Mouse (Mus musculus) kidney, postnatal 0 days (tissue): ENCODE measurements around the gene Rab10. TPM values are rescaled to one million over a fixed set of nuclear protein-coding genes. Genes with fewer than 3 reads are reported as not detected.

Source experiments
- ATAC-seq: fragments of 200-750 bp; cut with Nextera tagmentation; replicated peaks from 2 replicates; pipeline ENCODE4 v1.8.0; 2017; ENCODE audit warnings: low read depth, moderate number of reproducible peaks, moderate TSS enrichment, moderate library complexity; ENCODE audit not compliant: low FRiP score
- DNase-seq: peaks from one replicate; pipeline ENCODE4 v3.0.0-alpha.2; 2016; ENCODE audit warnings: low spot score
- H3K27ac ChIP-seq: fragments of 300-500 bp; sonication (generic); 2 replicates; pipeline ENCODE4 v1.5.1; 2014; ENCODE audit warnings: mild to moderate bottlenecking
- H3K27me3 ChIP-seq: fragments of 300-500 bp; sonication (generic); 2 replicates; pipeline ENCODE4 v1.6.1; 2014; ENCODE audit warnings: low read length, mixed read lengths; ENCODE audit not compliant: insufficient read depth
- H3K36me3 ChIP-seq: fragments of 300-500 bp; sonication (generic); 2 replicates; pipeline ENCODE4 v1.6.1; 2014; ENCODE audit warnings: low read length, mixed read lengths; ENCODE audit not compliant: insufficient read depth
- H3K4me1 ChIP-seq: fragments of 300-500 bp; sonication (generic); replicated peaks from 2 replicates; pipeline ENCODE4 v1.6.1; 2014; ENCODE audit warnings: antibody characterized with exemption, low read length, mixed read lengths; ENCODE audit not compliant: insufficient read depth
- H3K4me2 ChIP-seq: fragments of 300-500 bp; sonication (generic); 2 replicates; pipeline ENCODE4 v1.6.1; 2014; ENCODE audit warnings: mild to moderate bottlenecking, low read length, moderate library complexity, mixed read lengths
- H3K4me3 ChIP-seq: fragments of 300-500 bp; sonication (generic); replicated peaks from 2 replicates; pipeline ENCODE4 v1.5.1; 2014; ENCODE audit warnings: low read depth, low read length
- H3K9ac ChIP-seq: fragments of 300-500 bp; sonication (generic); 2 replicates; pipeline ENCODE4 v1.6.1; 2014; ENCODE audit warnings: low read depth, low read length
- H3K9me3 ChIP-seq: fragments of 300-500 bp; sonication (generic); replicated peaks from 2 replicates; pipeline ENCODE4 v1.6.1; 2016; ENCODE audit warnings: low read length, inconsistent platforms, mixed read lengths
- CTCF ChIP-seq: IDR thresholded peaks from 2 replicates; pipeline ENCODE4 v1.5.1; 2016; ENCODE audit warnings: antibody characterized with exemption, low read depth, mild to moderate bottlenecking, moderate library complexity
- WGBS: fragments of 180-500 bp; shearing (Covaris S2); extraction: QIAGEN DNeasy Blood & Tissue Kit; methylation state at CpG from one replicate; pipeline ENCODE4 v1.1.7; 2014; 5-methylcytosine and 5-hydroxymethylcytosine counted together
- polyA plus RNA-seq: library from polyadenylated mRNA; unstranded; fragments of >200 nt; fragmentation: Nextera tagmentation; extraction: Ambion mirVana; gene quantifications from 2 replicates; pipeline ENCODE4 v1.2.1, GENCODE M21; 2015

Rab10 gene
- polyA plus RNA-seq, 1 experiment from 2014 or later: 78.3 TPM

DNA sequence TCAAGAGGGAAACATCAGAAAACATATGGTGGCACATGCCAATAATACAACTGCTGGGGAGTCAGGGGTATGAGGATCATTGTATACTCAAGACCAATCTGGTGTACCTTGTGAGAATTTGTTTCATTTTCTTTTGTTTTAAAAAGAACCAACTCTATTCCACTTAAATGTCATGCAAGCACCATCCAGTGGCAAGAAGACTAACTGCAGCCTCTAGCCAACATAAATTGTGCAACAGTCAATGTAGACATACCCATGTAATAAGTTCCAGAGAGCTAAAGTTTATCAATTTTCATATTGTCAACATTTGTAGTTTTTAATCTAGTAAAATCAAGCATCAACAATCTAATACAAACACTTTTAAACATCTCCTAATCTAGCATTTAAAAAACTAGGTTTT, 39.0 kb downstream of the Rab10 start:
- H3K27me3 ChIP-seq: no peaks in the 10 kb centered on the region
- no peak for TF ChIP-seq CTCF
- no peak overlapping the region for H3K4me2 ChIP-seq
- DNase-seq (no peak), ATAC-seq (no peak)
- H3K4me3 ChIP-seq: no peak overlapping the region
- H3K4me1 ChIP-seq: no peaks in the 10 kb centered on the region
- H3K9ac ChIP-seq: no peak overlapping the region
- H3K27ac ChIP-seq: no peak overlapping the region
- H3K9me3 ChIP-seq: no peaks in the 10 kb centered on the region
- H3K36me3 ChIP-seq: no peaks in the 10 kb centered on the region

DNA sequence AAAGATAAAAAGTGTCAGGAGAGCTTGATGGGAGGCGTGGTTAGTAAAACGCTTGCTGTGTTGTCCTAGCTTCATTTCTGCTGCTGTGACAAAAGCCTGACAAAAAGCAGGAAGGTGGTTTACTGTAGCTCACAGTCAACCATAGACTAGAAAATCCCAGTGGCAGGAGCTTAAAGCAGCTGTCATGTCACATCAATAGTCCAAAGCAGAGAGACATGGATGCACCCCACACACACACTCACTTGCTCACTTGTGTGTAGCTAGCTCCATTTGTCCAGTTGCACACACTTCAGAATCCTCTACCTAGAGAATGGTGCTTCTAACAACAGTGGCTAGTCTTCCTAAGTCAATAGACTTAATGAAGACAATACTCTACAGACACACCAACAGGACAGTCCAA, 42.4 kb downstream of the Rab10 start:
- no peak for DNase-seq
- no peaks in the 10 kb centered on the region for H3K36me3 ChIP-seq
- no peak overlapping the region for H3K4me2 ChIP-seq
- WGBS: 93% methylated on average over 2 of the region's 2 CpGs
- ATAC-seq: no peak
- no peak for TF ChIP-seq CTCF
- no peak overlapping the region for H3K4me3 ChIP-seq
- H3K9me3 ChIP-seq: no peaks in the 10 kb centered on the region
- H3K27ac ChIP-seq: no peak overlapping the region
- no peaks in the 10 kb centered on the region for H3K27me3 ChIP-seq
- H3K4me1 ChIP-seq: no peaks in the 10 kb centered on the region
- no peak overlapping the region for H3K9ac ChIP-seq

DNA sequence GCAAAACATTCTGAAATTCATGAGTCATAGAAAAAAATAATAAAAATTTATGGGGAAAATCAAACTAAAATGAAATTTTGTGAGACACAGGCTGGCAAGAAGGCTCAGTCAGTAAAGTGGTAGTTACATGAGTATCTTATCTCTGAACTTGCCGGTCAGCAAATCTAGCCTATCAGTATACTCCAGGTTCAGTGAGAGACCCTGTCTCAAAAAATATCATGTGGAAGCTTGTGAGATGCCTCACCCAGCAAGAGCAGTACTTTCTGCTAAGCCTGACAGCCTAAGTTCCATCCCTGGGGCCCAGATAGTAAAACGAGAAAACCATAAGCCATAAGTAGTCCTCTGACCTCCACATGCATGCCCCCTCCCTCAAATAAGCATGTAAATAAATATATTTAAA, 44.6 kb downstream of the Rab10 start:
- Histone ChIP-seq H3K4me1 (no peaks in the 10 kb centered on the region), H3K9ac (no peak overlapping the region), H3K36me3 (0 out of 2 replicates have a peak, but pooled peaks cover 2% of the 10 kb centered on the region), H3K4me2 (no peak overlapping the region), H3K27me3 (no peaks in the 10 kb centered on the region), H3K4me3 (no peak overlapping the region), H3K27ac (no peak overlapping the region), H3K9me3 (no peaks in the 10 kb centered on the region)
- ATAC-seq: no peak
- WGBS: 97% methylated on average over 2 of the region's 2 CpGs
- no peak for DNase-seq
- TF ChIP-seq CTCF: no peak

DNA sequence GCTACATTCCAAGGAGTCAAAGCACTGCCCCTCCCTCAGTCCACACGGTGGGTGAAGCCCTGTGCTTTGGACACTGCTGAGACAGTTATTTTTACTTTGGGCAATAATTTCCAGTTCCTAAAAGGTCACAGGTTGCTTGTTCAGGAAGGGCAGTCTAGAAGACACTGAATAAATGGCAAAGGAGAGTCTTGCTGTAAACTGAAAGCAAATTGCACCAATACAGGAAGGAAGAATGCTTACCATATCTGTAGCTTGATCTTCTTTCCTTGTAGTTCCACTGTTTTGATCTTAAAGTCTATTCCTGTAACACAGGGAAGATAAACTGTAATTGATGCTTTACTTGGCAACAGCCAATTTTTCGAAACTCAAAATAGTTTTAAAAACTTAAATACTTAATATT, 45.3 kb downstream of the Rab10 start:
- WGBS: 59% methylated on average over 2 of the region's 2 CpGs

DNA sequence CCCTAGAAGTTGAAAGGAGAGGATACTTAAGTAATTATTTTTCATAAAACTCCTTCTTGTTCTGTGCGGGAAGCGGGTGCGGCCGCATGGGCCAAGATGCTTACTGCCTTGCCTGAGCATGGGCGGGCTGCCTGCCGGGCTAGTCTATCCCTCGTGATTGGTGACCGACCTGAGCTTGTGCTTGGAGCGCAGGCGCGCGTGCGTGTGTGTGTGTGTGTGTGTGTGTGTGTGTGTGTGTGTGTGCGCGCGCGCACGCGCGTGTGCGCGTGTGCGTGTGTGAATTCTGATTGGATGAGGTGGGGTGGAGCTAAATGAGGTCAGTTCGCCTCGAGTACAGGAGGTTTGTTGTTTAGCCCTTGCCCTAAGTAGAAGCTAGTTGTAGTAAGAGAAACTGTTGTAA, 48.2 kb downstream of the Rab10 start:
- Histone ChIP-seq H3K9me3 (no peaks in the 10 kb centered on the region), H3K36me3 (0 out of 2 replicates have a peak, but pooled peaks cover 2% of the 10 kb centered on the region), H3K27ac (no peak overlapping the region), H3K4me3 (no peak overlapping the region), H3K27me3 (no peaks in the 10 kb centered on the region), H3K9ac (no peak overlapping the region), H3K4me1 (no peaks in the 10 kb centered on the region), H3K4me2 (no peak overlapping the region)
- DNase-seq: no peak
- no peak for ATAC-seq
- TF ChIP-seq CTCF: no peak
- WGBS: 98% methylated on average over 25 of the region's 25 CpGs

More for the DNA sequence above, 45.3 kb downstream of the Rab10 start:
- Histone ChIP-seq H3K4me3 (no peak overlapping the region), H3K36me3 (0 out of 2 replicates have a peak, but pooled peaks cover 2% of the 10 kb centered on the region), H3K9me3 (no peaks in the 10 kb centered on the region), H3K4me2 (no peak overlapping the region), H3K4me1 (no peaks in the 10 kb centered on the region), H3K9ac (no peak overlapping the region), H3K27me3 (no peaks in the 10 kb centered on the region), H3K27ac (no peak overlapping the region)
- TF ChIP-seq CTCF: no peak
- no peak for ATAC-seq
- DNase-seq: no peak

DNA sequence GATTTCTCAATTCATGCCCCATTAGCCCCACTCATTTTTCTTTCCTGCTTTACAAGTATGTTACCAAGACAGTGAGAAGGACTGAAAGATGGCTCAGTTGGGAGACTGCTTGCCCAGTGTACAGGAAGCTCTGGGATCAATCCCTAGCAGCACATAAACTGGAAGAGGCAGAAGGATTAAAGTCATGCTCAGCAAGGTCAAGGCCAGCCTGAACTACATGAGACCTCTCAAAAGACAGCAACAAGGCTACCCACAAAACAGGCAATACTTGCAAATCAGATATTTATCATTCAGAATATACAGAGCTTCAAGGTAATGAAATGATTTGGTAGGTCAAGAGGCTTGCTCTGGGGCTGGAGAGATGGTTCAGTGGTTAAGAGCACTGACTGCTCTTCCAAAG, 53.8 kb downstream of the Rab10 start:
- H3K9me3 ChIP-seq: no peaks in the 10 kb centered on the region
- no peak for ATAC-seq
- no peaks in the 10 kb centered on the region for H3K4me1 ChIP-seq
- TF ChIP-seq CTCF: no peak
- no peaks in the 10 kb centered on the region for H3K27me3 ChIP-seq
- H3K4me3 ChIP-seq: no peak overlapping the region
- no peak overlapping the region for H3K9ac ChIP-seq
- 0 out of 2 replicates have a peak, but pooled peaks cover 13% of the 10 kb centered on the region for H3K36me3 ChIP-seq
- H3K27ac ChIP-seq: no peak overlapping the region
- DNase-seq: no peak
- H3K4me2 ChIP-seq: no peak overlapping the region

DNA sequence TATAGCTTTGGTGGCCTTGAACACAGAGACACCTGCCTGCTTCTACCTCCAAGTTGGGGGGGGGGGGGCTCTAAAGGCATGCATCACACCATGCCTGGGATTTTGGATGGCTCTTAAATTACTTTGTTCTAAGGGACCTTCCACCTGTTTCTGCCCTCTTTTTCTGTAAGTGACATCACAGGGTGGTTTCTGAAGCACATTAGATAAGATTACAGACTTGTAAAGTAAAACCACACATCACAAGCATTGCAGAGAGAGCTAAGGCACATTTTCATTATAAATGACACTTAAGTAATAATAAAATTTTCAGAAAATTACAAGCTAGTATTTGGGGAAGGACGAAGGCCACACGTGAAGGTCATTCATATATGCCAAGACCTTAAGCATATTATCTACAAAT, 54.3 kb downstream of the Rab10 start:
- no peak for TF ChIP-seq CTCF
- no peak for DNase-seq
- Histone ChIP-seq H3K27ac (no peak overlapping the region), H3K27me3 (no peaks in the 10 kb centered on the region), H3K4me1 (no peaks in the 10 kb centered on the region), H3K4me3 (no peak overlapping the region), H3K9me3 (no peaks in the 10 kb centered on the region), H3K36me3 (peaks cover 18% of the 10 kb centered on the region; the same call in 1 of the 2 replicates), H3K9ac (no peak overlapping the region), H3K4me2 (no peak overlapping the region)
- ATAC-seq: no peak
- 99% methylated on average over 2 of the region's 2 CpGs for WGBS
